Mouse (Mus musculus) midbrain, embryonic 15.5 days (tissue): ENCODE measurements around the gene Hsd11b2. TPM values are rescaled to one million over a fixed set of nuclear protein-coding genes. Genes with fewer than 3 reads are reported as not detected.

Source experiments
- ATAC-seq: fragments of 200-750 bp; cut with Nextera tagmentation; replicated peaks from 2 replicates; pipeline ENCODE4 v1.8.0; 2017; ENCODE audit warnings: moderate TSS enrichment
- H3K27ac ChIP-seq: fragments of 300-500 bp; sonication (generic); 2 replicates; pipeline ENCODE4 v1.5.1; 2015; ENCODE audit warnings: mild to moderate bottlenecking, inconsistent platforms
- H3K27me3 ChIP-seq: fragments of 300-500 bp; sonication (generic); replicated peaks from 2 replicates; pipeline ENCODE4 v1.6.1; 2015; ENCODE audit warnings: inconsistent platforms
- H3K36me3 ChIP-seq: fragments of 300-500 bp; sonication (generic); replicated peaks from 2 replicates; pipeline ENCODE4 v1.6.1; 2015; ENCODE audit warnings: inconsistent platforms
- H3K4me1 ChIP-seq: fragments of 300-500 bp; sonication (generic); 2 replicates; pipeline ENCODE4 v1.6.1; 2015; ENCODE audit warnings: inconsistent platforms
- H3K4me2 ChIP-seq: fragments of 300-500 bp; sonication (generic); 2 replicates; pipeline ENCODE4 v1.6.1; 2015; ENCODE audit warnings: inconsistent platforms, mild to moderate bottlenecking, moderate library complexity
- H3K4me3 ChIP-seq: fragments of 300-500 bp; sonication (generic); 2 replicates; pipeline ENCODE4 v1.5.1; 2015; ENCODE audit warnings: mild to moderate bottlenecking, inconsistent platforms
- H3K9ac ChIP-seq: fragments of 300-500 bp; sonication (generic); 2 replicates; pipeline ENCODE4 v1.6.1; 2015; ENCODE audit warnings: mild to moderate bottlenecking, inconsistent platforms
- H3K9me3 ChIP-seq: fragments of 300-500 bp; sonication (generic); 2 replicates; pipeline ENCODE4 v1.6.1; 2016; ENCODE audit warnings: inconsistent platforms
- WGBS: fragments of 180-500 bp; shearing (Covaris S2); methylation state at CpG from one replicate; pipeline ENCODE4 v1.1.7; 2015; ENCODE audit warnings: mixed read lengths; 5-methylcytosine and 5-hydroxymethylcytosine counted together
- polyA plus RNA-seq: library from polyadenylated mRNA; unstranded; fragments of >200 nt; fragmentation: Nextera tagmentation; extraction: Ambion mirVana; gene quantifications from 2 replicates; pipeline ENCODE4 v1.2.1, GENCODE M21; 2015

Gene Hsd11b2
- polyA plus RNA-seq, 1 experiment from 2014 or later = 4.7 TPM

GRCm38 (mm10) chr8:105571810-105572209, 53.3 kb downstream of the Hsd11b2 start:
- Histone ChIP-seq H3K4me3 (no peak overlapping the region), H3K9ac (no peak overlapping the region), H3K4me1 (peaks cover 6% of the 10 kb centered on the region), H3K9me3 (no peaks in the 10 kb centered on the region), H3K36me3 (no peaks in the 10 kb centered on the region), H3K27ac (no peak overlapping the region), H3K27me3 (no peaks in the 10 kb centered on the region), H3K4me2 (no peak overlapping the region)
- whole genome bisulfite sequencing = 92% methylated on average over 9 of the region's 9 CpGs
- no peak for ATAC-seq

- no peak overlapping the region for H3K4me2 ChIP-seq
- no peak overlapping the region for H3K27ac ChIP-seq
- H3K4me1 ChIP-seq = no peaks in the 10 kb centered on the region
- ATAC-seq = no peak
- H3K27me3 ChIP-seq = no peaks in the 10 kb centered on the region
- no peaks in the 10 kb centered on the region for H3K36me3 ChIP-seq
- no peak overlapping the region for H3K4me3 ChIP-seq
- H3K9ac ChIP-seq = no peak overlapping the region
- H3K9me3 ChIP-seq = no peaks in the 10 kb centered on the region
Measured at GRCm38 (mm10) chr8:105573427-105573826, 54.9 kb downstream of the Hsd11b2 start.

Other genes with a start within 250 kb of the Hsd11b2 start
- gene Hsf4, start 249.0 kb upstream of the Hsd11b2 start, polyA plus RNA-seq = 0.25 and 0.42 TPM in 2 replicates
- gene Nol3, start 242.6 kb upstream of the Hsd11b2 start, polyA plus RNA-seq = 4.0 and 4.5 TPM in 2 replicates
- gene 4931428F04Rik, start 228.9 kb upstream of the Hsd11b2 start, polyA plus RNA-seq = 165 and 173 TPM in 2 replicates
- 11.8 and 12.7 TPM in 2 replicates for gene Exoc3l, start 222.7 kb upstream of the Hsd11b2 start, polyA plus RNA-seq
- gene E2f4, start 221.1 kb upstream of the Hsd11b2 start, polyA plus RNA-seq = 45.3 and 48.9 TPM in 2 replicates
- gene Elmo3, start 213.2 kb upstream of the Hsd11b2 start, polyA plus RNA-seq = 1.1 and 1.3 TPM in 2 replicates
- 0.68 and 1.1 TPM in 2 replicates for gene Lrrc29, start 192.5 kb upstream of the Hsd11b2 start, polyA plus RNA-seq
- gene Tmem208, start 192.4 kb upstream of the Hsd11b2 start, polyA plus RNA-seq = 130 and 139 TPM in 2 replicates
- gene Fhod1, start 170.8 kb upstream of the Hsd11b2 start, polyA plus RNA-seq = 0.88 and 1.2 TPM in 2 replicates
- 12.0 and 12.2 TPM in 2 replicates for gene Slc9a5, start 169.9 kb upstream of the Hsd11b2 start, polyA plus RNA-seq
- 2.1 and 2.4 TPM in 2 replicates for gene Plekhg4, start 145.5 kb upstream of the Hsd11b2 start, polyA plus RNA-seq
- not detected in 2 replicates for gene Kctd19, start 105.3 kb upstream of the Hsd11b2 start, polyA plus RNA-seq
- gene Lrrc36, start 105.2 kb upstream of the Hsd11b2 start, polyA plus RNA-seq = 0.97 and 1.3 TPM in 2 replicates
- gene Tppp3, start 47.2 kb upstream of the Hsd11b2 start, polyA plus RNA-seq = 125 and 127 TPM in 2 replicates
- gene Zdhhc1, start 21.9 kb upstream of the Hsd11b2 start, polyA plus RNA-seq = 36.5 and 39.9 TPM in 2 replicates
- 234 and 240 TPM in 2 replicates for gene Atp6v0d1, start 47.3 kb downstream of the Hsd11b2 start, polyA plus RNA-seq
- 35.4 and 36.5 TPM in 2 replicates for gene Ripor1, start 86.5 kb downstream of the Hsd11b2 start, polyA plus RNA-seq
- gene Ctcf, start 117.8 kb downstream of the Hsd11b2 start, polyA plus RNA-seq = 108 and 129 TPM in 2 replicates
- 1.0 and 1.1 TPM in 2 replicates for gene Agrp, start 118.6 kb downstream of the Hsd11b2 start, polyA plus RNA-seq
- 24.9 and 25.6 TPM in 2 replicates for gene Carmil2, start 167.5 kb downstream of the Hsd11b2 start, polyA plus RNA-seq
- gene Acd, start 182.3 kb downstream of the Hsd11b2 start, polyA plus RNA-seq = 104 and 106 TPM in 2 replicates
- 51.6 and 51.8 TPM in 2 replicates for gene Pard6a, start 182.4 kb downstream of the Hsd11b2 start, polyA plus RNA-seq
- gene 4933405L10Rik, start 188.9 kb downstream of the Hsd11b2 start, polyA plus RNA-seq = 0.28 and 0.43 TPM in 2 replicates
- 12.9 and 16.1 TPM in 2 replicates for gene Enkd1, start 189.5 kb downstream of the Hsd11b2 start, polyA plus RNA-seq
- 90.3 and 100 TPM in 2 replicates for gene Gfod2, start 239.9 kb downstream of the Hsd11b2 start, polyA plus RNA-seq